Mouse (Mus musculus): ENCODE results near the gene Ptges2. TPM values are rescaled to one million over a fixed set of nuclear protein-coding genes. Genes with fewer than 3 reads are reported as not detected.

Gene Ptges2
- polyA plus RNA-seq, 1 experiment from 2014 or later = 32.3 TPM

GRCm38 (mm10) chr2:32394973-32395372 lies 723 bp upstream of the Ptges2 start:
- peak overlapping the region; percentile 88 for H3K4me3 ChIP-seq (ENCODE audit: low read depth, low read length)
- WGBS = 2% methylated on average over 8 of the region's 8 CpGs
- H3K9ac ChIP-seq (ENCODE audit: low read length) = no peak overlapping the region
- ATAC-seq (ENCODE audit: insufficient number of reproducible peaks, low FRiP score, low TSS enrichment, low read depth) (no peak), DNase-seq (ENCODE audit: low spot score) (peak; percentile 57)
- peaks cover 2% of the 10 kb centered on the region; the same call in 1 of the 2 replicates for H3K36me3 ChIP-seq (ENCODE audit: control insufficient read depth, insufficient read depth, low read length)
- peak overlapping the region; percentile 85 for H3K27ac ChIP-seq (replicated peaks; ENCODE audit: low read depth, low read length)
- H3K9me3 ChIP-seq (ENCODE audit: control insufficient read depth, low read length) = no peaks in the 10 kb centered on the region
- H3K27me3 ChIP-seq (ENCODE audit: control insufficient read depth, insufficient read depth, low read length) = no peaks in the 10 kb centered on the region
- H3K4me1 ChIP-seq (ENCODE audit: control insufficient read depth, insufficient read depth, low read length) = peaks cover 5% of the 10 kb centered on the region; the same call in 1 of the 2 replicates
- peak overlapping the region; percentile 83 for H3K4me2 ChIP-seq (ENCODE audit: low read depth, severe bottlenecking)

GRCm38 (mm10) chr2:32395946-32396621 lies 388 bp downstream of the Ptges2 start:
- ATAC-seq (ENCODE audit: insufficient number of reproducible peaks, low FRiP score, low TSS enrichment, low read depth) = peak; percentile 87
- Histone ChIP-seq H3K4me2 (ENCODE audit: low read depth, severe bottlenecking) (peak overlapping the region; percentile 83), H3K4me3 (ENCODE audit: low read depth, low read length) (peak overlapping the region; percentile 88), H3K9ac (ENCODE audit: low read length) (peak overlapping the region; percentile 81), H3K9me3 (ENCODE audit: control insufficient read depth, low read length) (no peaks in the 10 kb centered on the region), H3K36me3 (ENCODE audit: control insufficient read depth, insufficient read depth, low read length) (peaks cover 6% of the 10 kb centered on the region; the same call in 1 of the 2 replicates), H3K27ac (replicated peaks; ENCODE audit: low read depth, low read length) (peak overlapping the region; percentile 85), H3K4me1 (ENCODE audit: control insufficient read depth, insufficient read depth, low read length) (peaks cover 5% of the 10 kb centered on the region; the same call in 1 of the 2 replicates), H3K27me3 (ENCODE audit: control insufficient read depth, insufficient read depth, low read length) (no peaks in the 10 kb centered on the region)
- peak; percentile 87 for DNase-seq (ENCODE audit: low spot score)
- under 1% methylated on average over 59 of the region's 59 CpGs for WGBS

GRCm38 (mm10) chr2:32396695-32397094 lies 999 bp downstream of the Ptges2 start:
- Histone ChIP-seq H3K4me3 (ENCODE audit: low read depth, low read length) (peak overlapping the region; percentile 88), H3K27ac (replicated peaks; ENCODE audit: low read depth, low read length) (peak overlapping the region; percentile 85)

DNA sequence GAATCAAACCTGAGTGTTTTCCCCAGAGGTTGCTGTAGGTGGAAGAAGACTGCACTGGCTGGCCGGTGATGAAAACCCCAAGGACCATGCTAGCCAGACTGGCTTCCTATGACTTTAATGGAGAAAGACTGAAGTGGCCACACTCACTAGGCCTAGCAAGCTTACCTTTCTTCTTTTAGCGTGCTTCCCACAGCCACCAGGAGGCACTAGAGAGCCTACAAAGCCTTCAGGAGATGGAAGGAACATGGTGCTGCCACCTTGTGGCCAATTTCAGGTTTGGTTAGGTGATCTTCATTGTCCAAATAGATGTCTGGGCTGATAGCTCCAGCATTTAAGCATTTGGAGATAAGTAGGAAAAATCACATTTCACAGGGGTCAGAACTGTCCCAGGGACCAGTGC lies 9.0 kb downstream of the Ptges2 start:
- no peak overlapping the region for H3K4me3 ChIP-seq (ENCODE audit: low read depth, low read length)
- no peak overlapping the region for H3K4me2 ChIP-seq (ENCODE audit: low read depth, severe bottlenecking)
- H3K9ac ChIP-seq (ENCODE audit: low read length) = no peak overlapping the region
- no peaks in the 10 kb centered on the region for H3K27me3 ChIP-seq (ENCODE audit: control insufficient read depth, insufficient read depth, low read length)
- no peak overlapping the region for H3K27ac ChIP-seq (replicated peaks; ENCODE audit: low read depth, low read length)
- 11% methylated on average over 2 of the region's 2 CpGs for WGBS
- DNase-seq (ENCODE audit: low spot score) (peak; percentile 99), ATAC-seq (ENCODE audit: insufficient number of reproducible peaks, low FRiP score, low TSS enrichment, low read depth) (no peak)
- H3K9me3 ChIP-seq (ENCODE audit: control insufficient read depth, low read length) = no peaks in the 10 kb centered on the region
- peaks cover 6% of the 10 kb centered on the region; the same call in 1 of the 2 replicates for H3K36me3 ChIP-seq (ENCODE audit: control insufficient read depth, insufficient read depth, low read length)
- peaks cover 10% of the 10 kb centered on the region; the same call in 1 of the 2 replicates for H3K4me1 ChIP-seq (ENCODE audit: control insufficient read depth, insufficient read depth, low read length)

More at GRCm38 (mm10) chr2:32396695-32397094, 999 bp downstream of the Ptges2 start:
- H3K36me3 ChIP-seq (ENCODE audit: control insufficient read depth, insufficient read depth, low read length) = peaks cover 9% of the 10 kb centered on the region; the same call in 1 of the 2 replicates
- no peak for DNase-seq (ENCODE audit: low spot score)
- ATAC-seq (ENCODE audit: insufficient number of reproducible peaks, low FRiP score, low TSS enrichment, low read depth) = no peak
- H3K27me3 ChIP-seq (ENCODE audit: control insufficient read depth, insufficient read depth, low read length) = no peaks in the 10 kb centered on the region
- peaks cover 5% of the 10 kb centered on the region; the same call in 1 of the 2 replicates for H3K4me1 ChIP-seq (ENCODE audit: control insufficient read depth, insufficient read depth, low read length)
- WGBS = under 1% methylated on average over 15 of the region's 15 CpGs
- H3K9me3 ChIP-seq (ENCODE audit: control insufficient read depth, low read length) = no peaks in the 10 kb centered on the region
- H3K4me2 ChIP-seq (ENCODE audit: low read depth, severe bottlenecking) = peak overlapping the region; percentile 83
- peak overlapping the region; percentile 81 for H3K9ac ChIP-seq (ENCODE audit: low read length)

GRCm38 (mm10) chr2:32407144-32407824 lies 11.6 kb downstream of the Ptges2 start:
- no peaks in the 10 kb centered on the region for H3K36me3 ChIP-seq (ENCODE audit: control insufficient read depth, insufficient read depth, low read length)
- H3K27ac ChIP-seq (replicated peaks; ENCODE audit: low read depth, low read length) = 0 out of 2 replicates have a peak overlapping the region, but pooled peaks have one; percentile 14
- no peak for ATAC-seq (ENCODE audit: insufficient number of reproducible peaks, low FRiP score, low TSS enrichment, low read depth)
- H3K4me1 ChIP-seq (ENCODE audit: control insufficient read depth, insufficient read depth, low read length) = peaks cover 10% of the 10 kb centered on the region; the same call in 1 of the 2 replicates
- no peak overlapping the region for H3K4me2 ChIP-seq (ENCODE audit: low read depth, severe bottlenecking)
- no peaks in the 10 kb centered on the region for H3K27me3 ChIP-seq (ENCODE audit: control insufficient read depth, insufficient read depth, low read length)
- 86% methylated on average over 7 of the region's 7 CpGs for WGBS
- no peak for DNase-seq (ENCODE audit: low spot score)
- no peak overlapping the region for H3K4me3 ChIP-seq (ENCODE audit: low read depth, low read length)
- no peaks in the 10 kb centered on the region for H3K9me3 ChIP-seq (ENCODE audit: control insufficient read depth, low read length)
- no peak overlapping the region for H3K9ac ChIP-seq (ENCODE audit: low read length)

DNA sequence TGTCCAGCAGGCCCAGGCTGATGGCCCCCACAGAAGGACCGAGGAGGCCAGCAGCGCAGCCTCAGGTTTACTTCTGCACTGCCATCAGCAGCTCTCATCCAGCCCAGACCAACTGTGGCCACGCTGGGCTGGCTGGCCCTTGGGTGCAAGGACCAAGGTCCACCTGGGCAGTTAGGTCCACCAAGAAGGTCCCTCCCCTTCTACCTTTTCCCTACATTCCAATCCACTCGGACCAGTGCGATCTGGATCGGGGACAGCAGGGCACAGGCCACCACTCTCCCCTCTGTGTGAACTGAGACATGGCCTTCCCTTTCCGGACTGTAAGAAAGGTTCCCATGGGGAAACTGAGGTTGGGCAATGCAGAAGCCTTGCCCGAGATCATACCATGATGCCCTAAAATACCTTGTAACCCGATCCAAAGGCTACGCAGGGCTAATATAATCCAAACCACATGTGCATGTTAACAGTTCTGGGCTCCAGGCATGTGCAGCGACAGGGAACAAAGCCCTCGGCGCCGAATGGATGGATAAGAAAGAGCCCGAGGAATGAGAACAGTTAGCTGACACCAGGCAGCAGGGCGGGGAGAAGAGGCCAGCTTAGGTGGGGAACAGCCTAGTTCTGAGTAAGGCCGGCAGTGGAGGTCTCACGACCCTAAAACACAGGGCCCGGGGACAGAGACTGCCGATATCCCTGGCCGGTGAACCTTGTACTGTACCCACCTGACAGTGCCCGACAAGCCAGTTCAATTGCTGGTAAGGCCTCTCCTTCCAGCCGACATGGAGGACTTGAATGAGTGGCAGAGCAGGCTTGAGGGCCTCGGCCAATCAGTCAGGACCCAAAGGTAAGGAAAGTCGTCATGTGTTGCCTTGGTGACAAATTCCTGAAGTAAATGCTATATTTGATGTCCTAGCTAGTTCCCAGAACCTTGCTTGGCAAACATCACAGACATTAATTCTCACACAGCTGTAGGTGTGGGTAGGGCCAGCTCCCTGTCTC lies 13.0 kb downstream of the Ptges2 start:
- WGBS = 36% methylated on average over 25 of the region's 25 CpGs
- no peaks in the 10 kb centered on the region for H3K27me3 ChIP-seq (ENCODE audit: control insufficient read depth, insufficient read depth, low read length)
- H3K36me3 ChIP-seq (ENCODE audit: control insufficient read depth, insufficient read depth, low read length) = no peaks in the 10 kb centered on the region; the same call in 1 of the 2 replicates
- peak overlapping the region; percentile 46 for H3K9ac ChIP-seq (ENCODE audit: low read length)
- DNase-seq (ENCODE audit: low spot score) (peak; percentile 82), ATAC-seq (ENCODE audit: insufficient number of reproducible peaks, low FRiP score, low TSS enrichment, low read depth) (peak; percentile 69)
- no peak overlapping the region for H3K4me3 ChIP-seq (ENCODE audit: low read depth, low read length)
- peak overlapping the region; percentile 29 for H3K4me2 ChIP-seq (ENCODE audit: low read depth, severe bottlenecking)
- peak overlapping the region; percentile 95 for H3K27ac ChIP-seq (replicated peaks; ENCODE audit: low read depth, low read length)
- peaks cover 10% of the 10 kb centered on the region; the same call in 1 of the 2 replicates for H3K4me1 ChIP-seq (ENCODE audit: control insufficient read depth, insufficient read depth, low read length)
- no peaks in the 10 kb centered on the region for H3K9me3 ChIP-seq (ENCODE audit: control insufficient read depth, low read length)

DNA sequence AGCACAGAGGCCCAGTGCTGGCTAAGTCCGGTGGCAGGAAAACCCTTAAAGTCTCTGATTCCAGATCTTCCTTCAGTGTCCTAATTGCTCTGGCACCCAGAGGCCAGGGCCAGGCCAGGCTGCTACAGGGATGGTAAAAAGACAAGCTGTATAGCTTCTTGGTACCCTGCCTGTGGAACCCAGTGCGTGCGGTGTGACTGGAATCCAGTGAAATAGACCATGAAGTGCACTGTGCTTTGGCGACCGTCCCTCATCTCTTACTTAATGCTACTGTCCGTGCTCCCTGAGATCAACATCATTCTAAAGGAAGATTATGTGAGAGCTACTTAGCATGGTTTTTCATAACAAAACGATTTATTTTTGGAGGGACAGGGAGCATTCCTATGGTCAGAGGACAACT lies 15.7 kb downstream of the Ptges2 start:
- peaks cover 13% of the 10 kb centered on the region; the same call in 1 of the 2 replicates for H3K36me3 ChIP-seq (ENCODE audit: control insufficient read depth, insufficient read depth, low read length)
- H3K4me1 ChIP-seq (ENCODE audit: control insufficient read depth, insufficient read depth, low read length) = peaks cover 10% of the 10 kb centered on the region; the same call in 1 of the 2 replicates
- H3K27ac ChIP-seq (replicated peaks; ENCODE audit: low read depth, low read length) = no peak overlapping the region
- H3K9ac ChIP-seq (ENCODE audit: low read length) = no peak overlapping the region
- WGBS = 87% methylated on average over 7 of the region's 7 CpGs
- H3K4me3 ChIP-seq (ENCODE audit: low read depth, low read length) = no peak overlapping the region
- H3K27me3 ChIP-seq (ENCODE audit: control insufficient read depth, insufficient read depth, low read length) = no peaks in the 10 kb centered on the region
- no peak overlapping the region for H3K4me2 ChIP-seq (ENCODE audit: low read depth, severe bottlenecking)
- H3K9me3 ChIP-seq (ENCODE audit: control insufficient read depth, low read length) = no peaks in the 10 kb centered on the region
- no peak for DNase-seq (ENCODE audit: low spot score)
- ATAC-seq (ENCODE audit: insufficient number of reproducible peaks, low FRiP score, low TSS enrichment, low read depth) = no peak
